Mouse (Mus musculus) thymus, adult 2 months (tissue): ENCODE measurements around the gene Zfand2b.

Experiments used
- CTCF ChIP-seq: fragments of 200-500 bp; IDR thresholded peaks from 2 replicates; pipeline ENCODE4 v1.5.1; 2012; ENCODE audit warnings: mild to moderate bottlenecking, control low read depth, low read length, moderate library complexity, borderline replicate concordance; ENCODE audit not compliant: control insufficient read depth, poor library complexity, insufficient read depth; ENCODE audit errors: extremely low read depth
- POLR2A ChIP-seq: fragments of 200-500 bp; IDR thresholded peaks from 2 replicates; pipeline ENCODE4 v1.6.1; 2012; ENCODE audit warnings: mild to moderate bottlenecking, low read length, control low read depth, moderate library complexity; ENCODE audit not compliant: control insufficient read depth, poor library complexity, insufficient read depth; ENCODE audit errors: extremely low read depth

DNA sequence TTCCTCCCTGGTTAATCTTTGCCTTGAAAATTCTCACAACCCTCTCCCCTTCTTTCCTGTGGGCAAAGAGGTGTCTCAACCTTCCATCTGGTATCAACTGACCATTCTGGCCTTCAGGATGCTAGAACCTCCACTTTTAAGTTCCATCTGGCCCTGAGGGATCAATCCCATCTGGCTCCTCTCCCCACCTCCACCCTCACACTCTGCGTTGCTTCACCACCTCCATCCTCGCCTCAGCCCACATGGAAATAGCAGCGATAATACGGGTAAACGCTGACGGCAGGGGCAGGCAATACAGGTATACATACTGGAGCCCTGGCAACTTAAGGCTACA is 49.4 kb downstream of the Zfand2b start:
- TF ChIP-seq CTCF: no peak
- no peak for TF ChIP-seq POLR2A
